Mouse (Mus musculus) brain, embryonic 14.5 days (tissue): ENCODE results near the gene Nfs1.

ENCODE experiments used
- CTCF ChIP-seq: fragments of 200-500 bp; IDR thresholded peaks from 2 replicates; pipeline ENCODE4 v1.5.1; 2012; ENCODE audit warnings: inconsistent platforms, mild to moderate bottlenecking, moderate library complexity, borderline replicate concordance; ENCODE audit not compliant: insufficient read depth, insufficient read length; ENCODE audit errors: extremely low read depth
- POLR2A ChIP-seq: fragments of 200-500 bp; IDR thresholded peaks from 2 replicates; pipeline ENCODE4 v1.6.1; 2012; ENCODE audit warnings: mild to moderate bottlenecking, inconsistent platforms, borderline replicate concordance; ENCODE audit not compliant: poor library complexity, insufficient read depth, insufficient read length, severe bottlenecking; ENCODE audit errors: extremely low read depth

- TF ChIP-seq CTCF (no peak), POLR2A (no peak)
Observed at GRCm38 (mm10) chr2:156191540-156191939, 47.6 kb upstream of the Nfs1 start.
